12 mouse cellular contexts compared by ENCODE assay signal in genomic region chr14:25128160-25128547, GRCm38 (mm10).
DNase-seq lines count a peak whose midpoint lies in the region; ATAC-seq and TF ChIP-seq lines count a peak whose summit lies in the region.
"Had no signal": no experiment of that assay in that cellular context is flagged by ENCODE, and none has a peak within 500 bp of the region (broad histone marks: within the 10 kb centered on the region; RNA-seq: fewer than 3 reads in every experiment).

No protein-coding gene starts in this region.

- H3K36me3 ChIP-seq in embryonic facial prominence, embryonic 14.5 days (ENCODE audit: control insufficient read depth, insufficient read depth, low read length) = no peaks in the 10 kb centered on the region
- H3K36me3 ChIP-seq in hindbrain, embryonic 15.5 days = no peaks in the 10 kb centered on the region
- no peaks in the 10 kb centered on the region for H3K36me3 ChIP-seq in midbrain, embryonic 14.5 days (ENCODE audit: control insufficient read depth, insufficient read depth, low read length)
- H3K36me3 ChIP-seq: heart, embryonic 13.5 days had no signal

- DNase-seq in cerebellum, adult 2 months = no peak
- no peak for DNase-seq in cerebellum, adult 8-10 months
- peak; percentile 34 for DNase-seq in embryonic facial prominence, embryonic 14.5 days (ENCODE audit: low spot score)
- no peak for DNase-seq in midbrain, embryonic 14.5 days
- no peak for DNase-seq in adrenal gland, postnatal 36 days
- no peak for DNase-seq in heart, adult 18-20 months
- DNase-seq: lung, postnatal 14 days had no signal

- no peak overlapping the region for H3K27ac ChIP-seq in cerebellum, adult 2 months (ENCODE audit: insufficient read depth, low read length)
- peak overlapping the region; percentile 85 for H3K27ac ChIP-seq in embryonic facial prominence, embryonic 14.5 days (replicated peaks; ENCODE audit: low read depth, low read length)
- H3K27ac ChIP-seq in hindbrain, embryonic 15.5 days (replicated peaks) = peak overlapping the region; percentile 88
- H3K27ac ChIP-seq in midbrain, embryonic 14.5 days (replicated peaks; ENCODE audit: low read depth, low read length) = peak overlapping the region; percentile 81
- H3K27ac ChIP-seq: heart, embryonic 13.5 days had no signal

- no peaks in the 10 kb centered on the region for H3K27me3 ChIP-seq in cerebellum, adult 2 months (ENCODE audit: control insufficient read depth, insufficient read depth, low read length)
- no peaks in the 10 kb centered on the region for H3K27me3 ChIP-seq in embryonic facial prominence, embryonic 14.5 days (replicated peaks; ENCODE audit: control insufficient read depth, insufficient read depth, low read length)
- H3K27me3 ChIP-seq in hindbrain, embryonic 15.5 days = no peaks in the 10 kb centered on the region
- H3K27me3 ChIP-seq in midbrain, embryonic 14.5 days (ENCODE audit: control insufficient read depth, insufficient read depth, low read length) = no peaks in the 10 kb centered on the region
- H3K27me3 ChIP-seq: heart, embryonic 13.5 days had no signal

- no peak for ATAC-seq in embryonic facial prominence, embryonic 14.5 days (ENCODE audit: low read depth)
- ATAC-seq in hindbrain, embryonic 15.5 days (ENCODE audit: low FRiP score, low read depth) = peak; percentile 27; the same call in 1 of the 2 replicates
- ATAC-seq in midbrain, embryonic 14.5 days (ENCODE audit: low FRiP score, low TSS enrichment) = no peak
- ATAC-seq in granulocyte monocyte progenitor cell, adult 5-6 weeks (replicated peaks; ENCODE audit: poor library complexity, severe bottlenecking) = no peak

- H3K9me3 ChIP-seq in embryonic facial prominence, embryonic 14.5 days (ENCODE audit: control insufficient read depth, low read length) = no peaks in the 10 kb centered on the region
- no peaks in the 10 kb centered on the region for H3K9me3 ChIP-seq in hindbrain, embryonic 15.5 days
- no peaks in the 10 kb centered on the region for H3K9me3 ChIP-seq in midbrain, embryonic 14.5 days (ENCODE audit: control insufficient read depth, low read length)

- peaks cover 10% of the 10 kb centered on the region; the same call in 1 of the 2 replicates for H3K4me1 ChIP-seq in cerebellum, adult 2 months (ENCODE audit: control insufficient read depth, insufficient read depth, low read length)
- H3K4me1 ChIP-seq in embryonic facial prominence, embryonic 14.5 days (ENCODE audit: control insufficient read depth, insufficient read depth, low read length) = peaks cover 29% of the 10 kb centered on the region
- peaks cover 42% of the 10 kb centered on the region for H3K4me1 ChIP-seq in hindbrain, embryonic 15.5 days (replicated peaks)
- H3K4me1 ChIP-seq in midbrain, embryonic 14.5 days (ENCODE audit: control insufficient read depth, insufficient read depth, low read length) = peaks cover 48% of the 10 kb centered on the region
- H3K4me1 ChIP-seq: heart, embryonic 13.5 days had no signal

- WGBS in cerebellum, adult 2 months = 69% methylated on average over 6 of the region's 6 CpGs
- WGBS in embryonic facial prominence, embryonic 14.5 days = 53% methylated on average over 6 of the region's 6 CpGs
- WGBS in hindbrain, embryonic 15.5 days = 30% methylated on average over 6 of the region's 6 CpGs
- WGBS in midbrain, embryonic 14.5 days = 32% methylated on average over 6 of the region's 6 CpGs

- TF ChIP-seq CTCF in cerebellum, adult 2 months (IDR thresholded peaks at IDR 0.05; ENCODE audit: borderline replicate concordance, insufficient read depth, low read depth, low read length) = no peak

- peak overlapping the region; percentile 13 for H3K4me3 ChIP-seq in cerebellum, adult 2 months (replicated peaks; ENCODE audit: insufficient read depth, low read depth, low read length)
- H3K4me3 ChIP-seq in embryonic facial prominence, embryonic 14.5 days (ENCODE audit: low read depth, low read length) = no peak overlapping the region
- H3K4me3 ChIP-seq in hindbrain, embryonic 15.5 days = 0 out of 2 replicates have a peak overlapping the region, but pooled peaks have one; percentile 1
- H3K4me3 ChIP-seq in midbrain, embryonic 14.5 days (replicated peaks; ENCODE audit: low read depth, low read length) = no peak overlapping the region
- H3K4me3 ChIP-seq: heart, embryonic 13.5 days; myocyte had no signal

- peak overlapping the region; percentile 27; the same call in 1 of the 2 replicates for H3K4me2 ChIP-seq in embryonic facial prominence, embryonic 14.5 days (ENCODE audit: low read depth, low read length)
- H3K4me2 ChIP-seq in hindbrain, embryonic 15.5 days = peak overlapping the region; percentile 44
- peak overlapping the region; percentile 27 for H3K4me2 ChIP-seq in midbrain, embryonic 14.5 days (ENCODE audit: low read length)
- H3K4me2 ChIP-seq: heart, embryonic 13.5 days; liver, embryonic 11.5 days had no signal

- H3K9ac ChIP-seq in embryonic facial prominence, embryonic 14.5 days (ENCODE audit: low read depth, low read length) = no peak overlapping the region
- no peak overlapping the region for H3K9ac ChIP-seq in hindbrain, embryonic 15.5 days
- H3K9ac ChIP-seq in midbrain, embryonic 14.5 days (replicated peaks; ENCODE audit: low read length) = no peak overlapping the region; the same call in 1 of the 2 replicates
- H3K9ac ChIP-seq: heart, embryonic 13.5 days had no signal

- no peak for TF ChIP-seq POLR2A in cerebellum, adult 2 months (IDR thresholded peaks at IDR 0.05; ENCODE audit: borderline replicate concordance, insufficient read depth, low read length)

Comparison
In these comparisons a context has a peak if more than half of its experiments do, and no peak if none do; other contexts are left out.
1. H3K4me3 ChIP-seq: peak in cerebellum, adult 2 months (single experiment) and hindbrain, embryonic 15.5 days (single experiment); none in embryonic facial prominence, embryonic 14.5 days (single experiment) and midbrain, embryonic 14.5 days (single experiment).
2. Peak in every context shown above with its lines, with median percentiles within 50 percentile points of each other: H3K4me2 ChIP-seq.